8 mouse cellular contexts compared by ENCODE assay signal in the genomic region with DNA sequence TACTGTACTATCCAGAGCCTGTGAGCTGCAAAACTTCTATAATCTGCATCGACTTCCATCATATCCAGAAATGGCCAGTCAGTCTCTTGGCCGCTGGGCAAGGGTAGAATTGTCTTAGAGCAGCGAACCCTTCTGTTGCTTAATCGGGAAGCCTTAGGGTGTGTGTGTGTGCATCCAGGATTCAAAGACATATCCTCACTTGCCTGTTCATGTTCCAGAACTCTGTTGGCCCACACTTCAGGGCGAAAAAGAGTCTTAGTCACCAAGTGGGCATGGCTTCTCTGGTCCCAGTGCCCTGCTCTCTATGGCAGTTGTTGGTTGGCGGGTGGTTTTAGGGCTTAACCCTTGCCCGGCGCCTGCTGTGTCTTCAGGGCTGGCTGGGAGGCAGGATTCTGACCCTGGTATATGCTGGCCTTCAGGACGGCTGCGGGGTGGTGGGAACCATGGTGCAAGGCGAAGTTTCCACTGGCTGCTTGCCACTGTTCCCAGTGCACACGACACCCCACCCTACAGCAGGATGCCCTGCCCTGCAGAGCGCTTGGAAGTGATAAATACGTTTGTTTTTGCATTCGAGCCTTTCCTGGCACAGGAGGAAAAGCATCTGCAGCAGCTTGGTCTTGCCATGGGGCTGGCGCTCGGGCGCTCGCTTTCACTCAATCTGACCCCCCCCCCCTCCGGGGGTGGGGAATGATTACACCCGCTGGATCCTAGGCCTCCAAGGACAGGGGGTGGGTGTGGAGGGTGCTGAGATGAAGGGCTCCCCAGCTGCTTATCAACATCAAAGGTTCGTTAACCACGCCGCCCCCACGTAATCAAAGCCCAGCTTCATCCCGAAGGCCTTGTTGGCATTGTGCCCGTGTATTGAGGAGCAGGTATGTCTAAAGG. TPM values are rescaled to one million over a fixed set of nuclear protein-coding genes. Genes with fewer than 3 reads are reported as not detected.
A peak's percentile ranks its signal among the peaks of the same experiment; 100 is the strongest.
DNase-seq lines count a peak whose midpoint lies in the region; ATAC-seq and TF ChIP-seq lines count a peak whose summit lies in the region.
"Had no signal": no experiment of that assay in that cellular context is flagged by ENCODE, and none has a peak within 500 bp of the region (broad histone marks: within the 10 kb centered on the region; RNA-seq: fewer than 3 reads in every experiment).

No protein-coding gene starts in this region.

- no peaks in the 10 kb centered on the region for H3K9me3 ChIP-seq in ES-Bruce4 (replicated peaks; ENCODE audit: control insufficient read depth, insufficient read depth, low read length, poor library complexity, severe bottlenecking)
- no peaks in the 10 kb centered on the region for H3K9me3 ChIP-seq in forebrain, embryonic 16.5 days (ENCODE audit: control insufficient read depth, low read length)
- no peaks in the 10 kb centered on the region for H3K9me3 ChIP-seq in hindbrain, embryonic 14.5 days (ENCODE audit: control insufficient read depth, low read length)
- no peaks in the 10 kb centered on the region for H3K9me3 ChIP-seq in lung, embryonic 14.5 days (ENCODE audit: low read depth, low read length)
- H3K9me3 ChIP-seq: liver, embryonic 13.5 days had no signal

- no peak for TF ChIP-seq POLR2A in ES-Bruce4 (IDR thresholded peaks at IDR 0.05; ENCODE audit: insufficient read depth, low read length)

- H3K27ac ChIP-seq in ES-Bruce4 (ENCODE audit: insufficient read depth, low read length), result no peak overlapping the region
- H3K27ac ChIP-seq in forebrain, embryonic 16.5 days (ENCODE audit: low read length), result no peak overlapping the region; the same call in 1 of the 2 replicates
- H3K27ac ChIP-seq in hindbrain, embryonic 14.5 days, result no peak overlapping the region
- H3K27ac ChIP-seq in lung, embryonic 14.5 days (ENCODE audit: low read depth), result 0 out of 2 replicates have a peak overlapping the region, but pooled peaks have one; percentile 9
- H3K27ac ChIP-seq: liver, embryonic 13.5 days had no signal

- 41% methylated on average over 27 of the region's 27 CpGs for WGBS in forebrain, embryonic 16.5 days
- WGBS in hindbrain, embryonic 14.5 days, result 58% methylated on average over 27 of the region's 27 CpGs
- 36% methylated on average over 27 of the region's 27 CpGs for WGBS in lung, embryonic 14.5 days

- H3K4me1 ChIP-seq in ES-Bruce4 (ENCODE audit: control insufficient read depth, insufficient read depth, low read length), result no peaks in the 10 kb centered on the region
- peaks cover 11% of the 10 kb centered on the region for H3K4me1 ChIP-seq in forebrain, embryonic 16.5 days (replicated peaks; ENCODE audit: control insufficient read depth, insufficient read depth, low read length)
- peaks cover 9% of the 10 kb centered on the region; the same call in 1 of the 2 replicates for H3K4me1 ChIP-seq in hindbrain, embryonic 14.5 days (replicated peaks; ENCODE audit: control insufficient read depth, insufficient read depth, low read length)
- H3K4me1 ChIP-seq in lung, embryonic 14.5 days (ENCODE audit: insufficient read depth), result peaks cover 8% of the 10 kb centered on the region

- no peak for TF ChIP-seq EP300 in ES-Bruce4 (IDR thresholded peaks at IDR 0.05; ENCODE audit: insufficient read depth, low read depth, low read length)

- H3K4me3 ChIP-seq in ES-Bruce4 (ENCODE audit: low read depth, low read length), result peak overlapping the region; percentile 51
- no peak overlapping the region for H3K4me3 ChIP-seq in forebrain, embryonic 16.5 days (replicated peaks; ENCODE audit: low read length)
- no peak overlapping the region for H3K4me3 ChIP-seq in hindbrain, embryonic 14.5 days (replicated peaks; ENCODE audit: low read length)
- no peak overlapping the region for H3K4me3 ChIP-seq in lung, embryonic 14.5 days (ENCODE audit: low read depth, low read length)
- H3K4me3 ChIP-seq: liver, embryonic 13.5 days had no signal

- H3K9ac ChIP-seq in ES-Bruce4 (ENCODE audit: low read depth, poor library complexity, severe bottlenecking), result peak overlapping the region; percentile 49
- no peak overlapping the region; the same call in 1 of the 2 replicates for H3K9ac ChIP-seq in forebrain, embryonic 16.5 days (replicated peaks; ENCODE audit: low read depth, low read length)
- no peak overlapping the region for H3K9ac ChIP-seq in hindbrain, embryonic 14.5 days
- no peak overlapping the region for H3K9ac ChIP-seq in lung, embryonic 14.5 days
- H3K9ac ChIP-seq: liver, embryonic 13.5 days had no signal

- no peak for TF ChIP-seq CTCF in ES-Bruce4 (IDR thresholded peaks at IDR 0.05; ENCODE audit: low read depth, low read length)
- TF ChIP-seq CTCF in lung, embryonic 14.5 days (IDR thresholded peaks at IDR 0.05; ENCODE audit: low read depth), result no peak

- peak overlapping the region; percentile 41 for H3K4me2 ChIP-seq in forebrain, embryonic 16.5 days (ENCODE audit: low read length)
- no peak overlapping the region for H3K4me2 ChIP-seq in hindbrain, embryonic 14.5 days (replicated peaks)
- H3K4me2 ChIP-seq in lung, embryonic 14.5 days, result peak overlapping the region; percentile 45
- H3K4me2 ChIP-seq: liver, embryonic 13.5 days had no signal

- ATAC-seq in forebrain, embryonic 16.5 days, result peak; percentile 62
- peak; percentile 37; the same call in 1 of the 2 replicates for ATAC-seq in hindbrain, embryonic 14.5 days (ENCODE audit: low FRiP score)
- peak; percentile 77 for ATAC-seq in lung, embryonic 14.5 days (ENCODE audit: insufficient read depth)

- peak; percentile 52 for DNase-seq in ZHBTc4 (ENCODE audit: low read depth, low spot score)
- peak; percentile 38 for DNase-seq in hindbrain, embryonic 14.5 days (ENCODE audit: low spot score)
- peak; percentile 75 for DNase-seq in lung, embryonic 14.5 days
- DNase-seq in spleen, adult 12 weeks (ENCODE audit: low spot score), result no peak
- DNase-seq in frontal cortex, postnatal 14 days (ENCODE audit: low spot score in 2 of 2), result no peak
- DNase-seq: liver, embryonic 13.5 days had no signal

- H3K27me3 ChIP-seq in ES-Bruce4 (ENCODE audit: control insufficient read depth, insufficient read depth, low read length, poor library complexity, severe bottlenecking), result no peaks in the 10 kb centered on the region
- no peaks in the 10 kb centered on the region for H3K27me3 ChIP-seq in forebrain, embryonic 16.5 days (replicated peaks; ENCODE audit: control insufficient read depth, insufficient read depth, low read length)
- no peaks in the 10 kb centered on the region for H3K27me3 ChIP-seq in hindbrain, embryonic 14.5 days (ENCODE audit: control insufficient read depth, insufficient read depth, low read length)
- no peaks in the 10 kb centered on the region for H3K27me3 ChIP-seq in lung, embryonic 14.5 days (ENCODE audit: insufficient read depth, low read length)
- H3K27me3 ChIP-seq: liver, embryonic 13.5 days had no signal

- no peaks in the 10 kb centered on the region for H3K36me3 ChIP-seq in ES-Bruce4 (ENCODE audit: control insufficient read depth, insufficient read depth, low read length, poor library complexity, severe bottlenecking)
- H3K36me3 ChIP-seq in forebrain, embryonic 16.5 days (ENCODE audit: control insufficient read depth, insufficient read depth), result no peaks in the 10 kb centered on the region
- no peaks in the 10 kb centered on the region for H3K36me3 ChIP-seq in hindbrain, embryonic 14.5 days (replicated peaks; ENCODE audit: control insufficient read depth, insufficient read depth)
- H3K36me3 ChIP-seq in lung, embryonic 14.5 days (ENCODE audit: insufficient read depth), result no peaks in the 10 kb centered on the region
- H3K36me3 ChIP-seq: liver, embryonic 13.5 days had no signal

RNA-seq across cellular contexts. Expression of a gene that starts 54.9 kb away (rescaled TPM):
- polyA plus RNA-seq in ES-Bruce4 (2011; ENCODE audit: insufficient read depth, insufficient read length, low read depth, missing spikeins), result 143 and 151 TPM in 2 replicates
- polyA plus RNA-seq in forebrain, embryonic 16.5 days (2015; fragmentation: Nextera tagmentation; extraction: Ambion mirVana), result 21.6 and 23.7 TPM in 2 replicates
- polyA plus RNA-seq in hindbrain, embryonic 14.5 days (2014; fragmentation: Nextera tagmentation; extraction: Ambion mirVana), result 34.7 and 35.9 TPM in 2 replicates
- polyA plus RNA-seq in lung, embryonic 14.5 days (2014; fragmentation: Nextera tagmentation; extraction: Ambion mirVana), result 97.3 and 97.5 TPM in 2 replicates

Comparison
In these comparisons a context has a peak if more than half of its experiments do, and no peak if none do; other contexts are left out.
1. DNase-seq: peak in ZHBTc4 (single experiment), hindbrain, embryonic 14.5 days (single experiment) and lung, embryonic 14.5 days (single experiment); none in spleen, adult 12 weeks (single experiment) and frontal cortex, postnatal 14 days (0 of 2).
2. Peak in every context shown above with its lines, with median percentiles within 50 percentile points of each other: ATAC-seq.